Mouse (Mus musculus) heart, adult 2 months (tissue): ENCODE results near the gene Olfr1076. TPM values are rescaled to one million over a fixed set of nuclear protein-coding genes. Genes with fewer than 3 reads are reported as not detected.
"Not testable (repeated sequence)": the region's sequence is repeated elsewhere in the genome, so short reads cannot be mapped to it uniquely, and the experiment has no call there.

Experiments
- DNase-seq, 2 experiments: peaks; one replicate each; pipeline ENCODE4 v3.0.0; 2021
- H3K27ac ChIP-seq: fragments of 200-600 bp; 2 replicates; pipeline ENCODE4 v1.8.1; 2022
- H3K27me3 ChIP-seq: fragments of 200-500 bp; 2 replicates; pipeline ENCODE4 v1.6.1; 2012; ENCODE audit warnings: mild to moderate bottlenecking, low read length, inconsistent platforms, mixed read lengths; ENCODE audit not compliant: control insufficient read depth, insufficient read depth
- H3K36me3 ChIP-seq: fragments of 200-500 bp; 2 replicates; pipeline ENCODE4 v1.6.1; 2012; ENCODE audit warnings: low read length, inconsistent platforms; ENCODE audit not compliant: control insufficient read depth, insufficient read depth
- H3K4me1 ChIP-seq: fragments of 200-500 bp; 2 replicates; pipeline ENCODE4 v1.6.1; 2011; ENCODE audit warnings: low read length; ENCODE audit not compliant: control insufficient read depth, insufficient read depth
- H3K4me3 ChIP-seq: fragments of 200-600 bp; 2 replicates; pipeline ENCODE4 v1.8.1; 2022
- H3K79me2 ChIP-seq: fragments of 200-500 bp; replicated peaks from 2 replicates; pipeline ENCODE4 v1.6.1; 2012; ENCODE audit warnings: mild to moderate bottlenecking, inconsistent platforms, low read length, moderate library complexity, mixed read lengths; ENCODE audit not compliant: control insufficient read depth, insufficient read depth
- H3K9ac ChIP-seq: fragments of 200-500 bp; 2 replicates; pipeline ENCODE4 v1.6.1; 2012; ENCODE audit warnings: low read depth, mild to moderate bottlenecking, control low read depth, inconsistent platforms, low read length, mixed read lengths
- CTCF ChIP-seq: fragments of 200-600 bp; IDR thresholded peaks from 2 replicates; pipeline ENCODE4 v1.8.1; 2022; ENCODE audit warnings: antibody characterized with exemption, mild to moderate bottlenecking, moderate library complexity
- EP300 ChIP-seq: fragments of 200-500 bp; IDR thresholded peaks from 2 replicates; pipeline ENCODE4 v1.6.1; 2011; ENCODE audit warnings: low read depth, low read length, control low read depth; ENCODE audit not compliant: insufficient read depth
- POLR2A ChIP-seq: fragments of 200-500 bp; IDR thresholded peaks from 2 replicates; pipeline ENCODE4 v1.6.1; 2011; ENCODE audit warnings: mild to moderate bottlenecking, low read depth, low read length, control low read depth; ENCODE audit not compliant: insufficient read depth
- WGBS: fragments of 180-500 bp; shearing (Covaris S2); methylation state at CpG from one replicate; pipeline ENCODE4 v1.1.7; 2018; 5-methylcytosine and 5-hydroxymethylcytosine counted together
- intact Hi-C: fragments of 180-260 bp; cut with DNase I; formaldehyde crosslinking; loops from one replicate; pipeline ENCODE4 v1.15.1; 2025
- long read RNA-seq: library from polyadenylated mRNA; stranded (forward); transcript quantifications from one replicate; pipeline ENCODE4 v2.0.0, GENCODE M21; 2021
- polyA plus RNA-seq: library from polyadenylated mRNA; depleted of rRNA; stranded (reverse); fragments of >200 nt; gene quantifications from 2 replicates; pipeline ENCODE4 v1.2.3, GENCODE M21; 2012; rRNA removed
- total RNA-seq, 2 experiments: library from RNA; stranded (reverse); gene quantifications; 2 replicates each; pipeline ENCODE4 v1.2.3; 2021

Olfr1076 gene
- not detected for total RNA-seq
- polyA plus RNA-seq: not detected in 2 replicates
- long read RNA-seq: 0 reads

- Histone ChIP-seq H3K27ac (no peak within 1 kb of the TSS), H3K9ac (no peak within 1 kb of the TSS), H3K4me3 (no peak within 1 kb of the TSS), H3K79me2 (no peaks in the 10 kb centered on the region), H3K4me1 (no peaks in the 10 kb centered on the region), H3K27me3 (no peaks in the 10 kb centered on the region), H3K36me3 (no peaks in the 10 kb centered on the region)
- TF ChIP-seq EP300 (no peak), POLR2A (no peak), CTCF (no peak)
- 55% methylated on average over 1 of the region's 1 CpGs for WGBS
- no peak for DNase-seq
- intact Hi-C loops: no loop called here
Measured at GRCm38 (mm10) chr2:86508161-86508560, at the start of gene Olfr1076. Gene Olfr1076, plus strand, starts transcription at chr2:86508461.

GRCm38 (mm10) chr2:86460434-86460833 is 47.8 kb upstream of the Olfr1076 start:
- H3K27me3 ChIP-seq: no peaks in the 10 kb centered on the region
- WGBS: 55% methylated on average over 1 of the region's 1 CpGs
- no peak overlapping the region for H3K4me3 ChIP-seq
- intact Hi-C loops: loop anchor here (5.0 kb wide), 1 partner anchor 1338 kb away; no protein-coding TSS in a partner anchor
- H3K79me2 ChIP-seq: no peaks in the 10 kb centered on the region
- no peak overlapping the region for H3K9ac ChIP-seq
- no peak for DNase-seq
- TF ChIP-seq CTCF (no peak), POLR2A (no peak), EP300 (no peak)
- no peaks in the 10 kb centered on the region for H3K4me1 ChIP-seq
- H3K27ac ChIP-seq: no peak overlapping the region
- H3K36me3 ChIP-seq: no peaks in the 10 kb centered on the region

GRCm38 (mm10) chr2:86464442-86465109 is 43.7 kb upstream of the Olfr1076 start:
- no peaks in the 10 kb centered on the region for H3K27me3 ChIP-seq
- peak; percentile 21 to 42 for DNase-seq
- H3K4me1 ChIP-seq: no peaks in the 10 kb centered on the region
- intact Hi-C loops: loop anchor here (1.0 to 5.0 kb wide), 2 partner anchors 739 to 1342 kb away; no protein-coding TSS in a partner anchor
- H3K27ac ChIP-seq: no peak overlapping the region
- no peaks in the 10 kb centered on the region for H3K36me3 ChIP-seq
- no peak for TF ChIP-seq POLR2A
- TF ChIP-seq CTCF: peak; percentile 87
- no peak overlapping the region for H3K9ac ChIP-seq
- no peaks in the 10 kb centered on the region for H3K79me2 ChIP-seq
- no peak overlapping the region for H3K4me3 ChIP-seq
- WGBS: 21% methylated on average over 10 of the region's 10 CpGs

DNA sequence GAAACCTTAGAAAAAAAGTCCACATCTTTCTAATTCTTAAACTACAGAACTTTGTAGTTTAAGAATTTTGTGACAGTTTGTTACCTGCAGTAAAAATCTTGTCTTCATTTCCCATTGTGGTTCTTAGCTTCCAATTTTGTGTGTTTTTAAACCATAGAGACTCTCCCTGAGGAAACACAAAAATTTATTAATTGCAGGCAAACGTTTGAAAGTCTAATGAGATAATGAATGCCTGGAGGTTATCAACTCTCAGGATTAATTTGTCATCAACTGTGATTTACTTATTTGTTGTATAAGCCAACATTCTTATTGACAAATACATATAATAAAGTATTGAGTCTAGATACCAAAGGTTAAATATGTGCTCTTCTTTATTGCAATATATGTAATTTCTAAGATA is 21.0 kb upstream of the Olfr1076 start, which contains the start of gene Olfr228:
TSS of gene Olfr228 (minus strand) at position 101 of the 400 bp plus-strand sequence.
- H3K4me3 ChIP-seq: no peak within 1 kb of the TSS
- H3K27ac ChIP-seq: no peak within 1 kb of the TSS
- intact Hi-C loops: no loop called here

GRCm38 (mm10) chr2:86530991-86531390 is 22.7 kb downstream of the Olfr1076 start:
- WGBS: 58% methylated on average over 1 of the region's 1 CpGs
- H3K27ac ChIP-seq: no peak overlapping the region

More for the DNA sequence above, 21.0 kb upstream of the Olfr1076 start, which contains the start of gene Olfr228:
- Histone ChIP-seq H3K36me3 (no peaks in the 10 kb centered on the region), H3K79me2 (no peaks in the 10 kb centered on the region), H3K4me1 (no peaks in the 10 kb centered on the region), H3K9ac (no peak within 1 kb of the TSS), H3K27me3 (no peaks in the 10 kb centered on the region)
- TF ChIP-seq POLR2A: no peak
- no peak for TF ChIP-seq CTCF
- no peak for TF ChIP-seq EP300
- no peak for DNase-seq
- 24% methylated on average over 1 of the region's 1 CpGs for WGBS

DNA sequence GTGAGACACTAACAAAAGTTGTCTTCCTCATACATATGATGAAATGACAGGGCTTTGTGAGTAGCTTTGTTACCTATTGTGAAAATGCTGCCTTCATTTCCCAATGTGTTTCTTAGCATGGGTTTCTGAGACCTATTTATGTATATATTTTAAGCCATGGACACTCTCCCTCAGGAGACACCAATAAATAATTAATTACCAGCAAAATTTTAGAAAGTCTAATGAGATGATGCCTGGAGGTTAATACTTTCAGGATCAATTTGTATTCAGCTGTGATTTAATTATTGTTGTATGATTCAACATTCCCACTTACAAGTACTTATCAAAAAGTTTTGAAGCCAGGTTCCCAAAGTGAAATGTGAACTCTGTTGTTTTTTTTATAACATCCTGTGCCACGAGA is 34.1 kb downstream of the Olfr1076 start, which contains the start of gene Olfr1079:
TSS of gene Olfr1079 (minus strand) at position 101 of the 400 bp plus-strand sequence.
- Histone ChIP-seq H3K27ac (no peak within 1 kb of the TSS), H3K9ac (no peak within 1 kb of the TSS), H3K27me3 (no peaks in the 10 kb centered on the region), H3K36me3 (no peaks in the 10 kb centered on the region), H3K79me2 (no peaks in the 10 kb centered on the region), H3K4me1 (no peaks in the 10 kb centered on the region), H3K4me3 (no peak within 1 kb of the TSS)
- TF ChIP-seq POLR2A: no peak
- no peak for TF ChIP-seq EP300
- 47% methylated on average over 1 of the region's 1 CpGs for WGBS
- no peak for DNase-seq
- intact Hi-C loops: no loop called here

More at GRCm38 (mm10) chr2:86530991-86531390, 22.7 kb downstream of the Olfr1076 start:
- intact Hi-C loops: no loop called here
- Histone ChIP-seq H3K36me3 (no peaks in the 10 kb centered on the region), H3K4me1 (no peaks in the 10 kb centered on the region), H3K27me3 (no peaks in the 10 kb centered on the region), H3K9ac (no peak overlapping the region), H3K4me3 (no peak overlapping the region), H3K79me2 (no peaks in the 10 kb centered on the region)
- no peak for TF ChIP-seq EP300
- TF ChIP-seq POLR2A: no peak
- TF ChIP-seq CTCF: no peak
- no peak for DNase-seq

GRCm38 (mm10) chr2:86558135-86558534 is 49.9 kb downstream of the Olfr1076 start, which contains the start of gene Olfr1080:
Gene Olfr1080, minus strand, starts transcription at chr2:86558235.
- DNase-seq, H3K36me3 ChIP-seq: not testable (repeated sequence)

More at GRCm38 (mm10) chr2:86558135-86558534, 49.9 kb downstream of the Olfr1076 start, which contains the start of gene Olfr1080:
- H3K79me2 ChIP-seq, intact Hi-C loops, H3K4me1 ChIP-seq, H3K4me3 ChIP-seq, H3K9ac ChIP-seq, H3K27me3 ChIP-seq, H3K27ac ChIP-seq: not testable (repeated sequence)
